Mouse (Mus musculus) embryonic facial prominence, embryonic 15.5 days (tissue): ENCODE data around the gene Avpr1b. TPM values are rescaled to one million over a fixed set of nuclear protein-coding genes. Genes with fewer than 3 reads are reported as not detected.

Experiments
- ATAC-seq: fragments of 200-750 bp; cut with Nextera tagmentation; 2 replicates; pipeline ENCODE4 v1.8.0; 2017; ENCODE audit warnings: low read depth, moderate TSS enrichment; ENCODE audit not compliant: insufficient number of reproducible peaks, low FRiP score, low TSS enrichment
- H3K27ac ChIP-seq: fragments of 300-500 bp; sonication (generic); replicated peaks from 2 replicates; pipeline ENCODE4 v1.5.1; 2015; ENCODE audit warnings: mild to moderate bottlenecking, inconsistent platforms
- H3K27me3 ChIP-seq: fragments of 300-500 bp; sonication (generic); 2 replicates; pipeline ENCODE4 v1.6.1; 2015; ENCODE audit warnings: inconsistent platforms
- H3K36me3 ChIP-seq: fragments of 300-500 bp; sonication (generic); 2 replicates; pipeline ENCODE4 v1.6.1; 2015; ENCODE audit warnings: mild to moderate bottlenecking, inconsistent platforms
- H3K4me1 ChIP-seq: fragments of 300-500 bp; sonication (generic); 2 replicates; pipeline ENCODE4 v1.6.1; 2015; ENCODE audit warnings: inconsistent platforms
- H3K4me2 ChIP-seq: fragments of 300-500 bp; sonication (generic); replicated peaks from 2 replicates; pipeline ENCODE4 v1.6.1; 2015; ENCODE audit warnings: mild to moderate bottlenecking, inconsistent platforms
- H3K4me3 ChIP-seq: fragments of 300-500 bp; sonication (generic); replicated peaks from 2 replicates; pipeline ENCODE4 v1.5.1; 2015; ENCODE audit warnings: mild to moderate bottlenecking, inconsistent platforms
- H3K9ac ChIP-seq: fragments of 300-500 bp; sonication (generic); 2 replicates; pipeline ENCODE4 v1.6.1; 2015; ENCODE audit warnings: inconsistent platforms
- H3K9me3 ChIP-seq: fragments of 300-500 bp; sonication (generic); replicated peaks from 2 replicates; pipeline ENCODE4 v1.6.1; 2016; ENCODE audit warnings: inconsistent platforms
- WGBS: fragments of 180-500 bp; shearing (Covaris S2); methylation state at CpG from one replicate; pipeline ENCODE4 v1.1.7; 2015; 5-methylcytosine and 5-hydroxymethylcytosine counted together
- polyA plus RNA-seq: library from polyadenylated mRNA; unstranded; fragments of >200 nt; fragmentation: Nextera tagmentation; extraction: Ambion mirVana; gene quantifications from 2 replicates; pipeline ENCODE4 v1.2.1, GENCODE M21; 2015

The Avpr1b gene
- polyA plus RNA-seq, 1 experiment from 2014 or later, result not detected

GRCm38 (mm10) chr1:131652670-131653443, 53.8 kb downstream of the Avpr1b start:
- H3K4me1 ChIP-seq, result peaks cover 6% of the 10 kb centered on the region; the same call in 1 of the 2 replicates
- no peaks in the 10 kb centered on the region for H3K36me3 ChIP-seq
- H3K9ac ChIP-seq, result no peak overlapping the region
- no peak for ATAC-seq
- no peak overlapping the region for H3K27ac ChIP-seq
- 75% methylated on average over 12 of the region's 12 CpGs for WGBS
- H3K27me3 ChIP-seq, result no peaks in the 10 kb centered on the region
- no peak overlapping the region for H3K4me3 ChIP-seq
- H3K4me2 ChIP-seq, result no peak overlapping the region
- no peaks in the 10 kb centered on the region for H3K9me3 ChIP-seq

GRCm38 (mm10) chr1:131655601-131656000, 56.6 kb downstream of the Avpr1b start:
- Histone ChIP-seq H3K9ac (no peak overlapping the region), H3K4me2 (no peak overlapping the region), H3K4me1 (peaks cover 7% of the 10 kb centered on the region; the same call in 1 of the 2 replicates), H3K4me3 (no peak overlapping the region), H3K36me3 (no peaks in the 10 kb centered on the region), H3K9me3 (no peaks in the 10 kb centered on the region), H3K27ac (no peak overlapping the region), H3K27me3 (no peaks in the 10 kb centered on the region)
- no peak for ATAC-seq
- WGBS, result 70% methylated on average over 6 of the region's 6 CpGs

GRCm38 (mm10) chr1:131657945-131658354, 58.9 kb downstream of the Avpr1b start:
- peak overlapping the region; percentile 37 for H3K4me2 ChIP-seq
- H3K4me3 ChIP-seq, result peak overlapping the region; percentile 22
- no peaks in the 10 kb centered on the region for H3K9me3 ChIP-seq
- WGBS, result under 1% methylated on average over 11 of the region's 11 CpGs
- peak; percentile 76 for ATAC-seq
- no peaks in the 10 kb centered on the region for H3K36me3 ChIP-seq
- peaks cover 7% of the 10 kb centered on the region; the same call in 1 of the 2 replicates for H3K4me1 ChIP-seq
- H3K27me3 ChIP-seq, result no peaks in the 10 kb centered on the region
- H3K9ac ChIP-seq, result no peak overlapping the region
- peak overlapping the region; percentile 48; the same call in 1 of the 2 replicates for H3K27ac ChIP-seq

- H3K27me3 ChIP-seq, result no peaks in the 10 kb centered on the region
- WGBS, result 67% methylated on average over 5 of the region's 5 CpGs
- no peak overlapping the region for H3K27ac ChIP-seq
- no peaks in the 10 kb centered on the region for H3K9me3 ChIP-seq
- no peaks in the 10 kb centered on the region for H3K36me3 ChIP-seq
- H3K4me1 ChIP-seq, result peaks cover 7% of the 10 kb centered on the region; the same call in 1 of the 2 replicates
- H3K9ac ChIP-seq, result no peak overlapping the region
- H3K4me2 ChIP-seq, result no peak overlapping the region
- ATAC-seq, result no peak
- no peak overlapping the region for H3K4me3 ChIP-seq
Measured at GRCm38 (mm10) chr1:131659512-131660085, 60.6 kb downstream of the Avpr1b start.

DNA sequence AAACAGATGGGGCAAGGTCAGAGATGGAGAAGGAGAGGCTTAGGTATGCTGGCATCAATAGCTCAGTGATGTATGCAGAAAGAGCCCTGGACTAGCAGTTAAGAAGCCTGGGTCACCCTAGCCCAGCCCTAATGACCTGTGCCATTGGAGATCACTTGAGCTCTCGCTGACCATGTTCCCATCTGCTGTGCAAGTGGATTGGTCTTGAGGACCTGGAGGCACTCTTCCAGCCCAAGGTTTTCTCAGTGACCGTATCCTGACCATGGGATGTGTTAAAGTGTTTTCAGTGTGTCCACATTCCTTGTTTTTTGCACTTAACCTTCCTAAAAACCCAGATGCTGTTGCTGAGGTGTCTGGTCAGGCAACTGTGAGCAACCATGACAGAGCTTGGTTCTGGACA, 61.2 kb downstream of the Avpr1b start:
- H3K4me3 ChIP-seq, result no peak overlapping the region
- H3K36me3 ChIP-seq, result no peaks in the 10 kb centered on the region
- H3K27ac ChIP-seq, result no peak overlapping the region
- H3K9ac ChIP-seq, result no peak overlapping the region
- ATAC-seq, result no peak
- WGBS, result 73% methylated on average over 2 of the region's 2 CpGs
- H3K27me3 ChIP-seq, result no peaks in the 10 kb centered on the region
- no peak overlapping the region for H3K4me2 ChIP-seq
- H3K9me3 ChIP-seq, result no peaks in the 10 kb centered on the region
- peaks cover 7% of the 10 kb centered on the region; the same call in 1 of the 2 replicates for H3K4me1 ChIP-seq

DNA sequence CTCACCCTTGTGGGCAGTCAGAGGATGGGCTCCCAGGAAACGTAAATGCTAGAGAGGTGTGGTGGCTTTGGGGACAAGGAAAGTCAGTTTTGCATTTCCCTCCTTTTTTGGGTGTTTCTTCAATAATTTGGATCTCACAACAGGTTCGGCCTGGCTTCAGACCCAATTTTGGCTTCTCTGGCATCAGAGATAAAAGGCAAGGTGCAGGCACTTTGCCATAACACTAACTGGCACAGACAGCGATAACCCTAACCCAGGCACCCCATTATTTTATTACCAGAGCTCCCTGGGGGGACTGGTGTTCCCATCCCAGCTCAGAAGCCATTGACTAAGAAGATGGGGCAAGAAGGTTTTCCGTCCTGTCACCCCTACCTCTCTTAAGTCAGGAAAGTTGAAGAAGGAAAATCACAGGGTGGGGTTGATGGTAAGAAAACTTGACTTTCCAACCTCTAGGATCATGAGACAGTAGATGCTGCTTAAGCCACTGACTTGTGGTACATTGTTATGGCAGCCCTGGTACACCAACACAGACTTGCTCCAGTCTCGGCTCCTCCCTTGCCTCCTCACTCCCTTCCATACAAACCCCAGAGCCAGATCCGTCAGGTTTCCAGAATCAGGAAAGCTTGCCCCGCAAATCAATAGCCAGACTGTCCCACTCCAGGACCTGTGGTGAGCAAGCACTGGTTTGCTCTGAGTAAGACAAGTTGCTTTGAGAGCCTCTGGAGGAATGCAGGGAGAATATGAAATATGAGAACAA, 61.9 kb downstream of the Avpr1b start:
- Histone ChIP-seq H3K9ac (no peak overlapping the region), H3K36me3 (no peaks in the 10 kb centered on the region), H3K4me3 (no peak overlapping the region), H3K4me2 (no peak overlapping the region), H3K27ac (no peak overlapping the region), H3K9me3 (no peaks in the 10 kb centered on the region), H3K4me1 (peaks cover 7% of the 10 kb centered on the region; the same call in 1 of the 2 replicates), H3K27me3 (no peaks in the 10 kb centered on the region)
- ATAC-seq, result no peak
- WGBS, result 74% methylated on average over 7 of the region's 7 CpGs

Other genes with a start within 250 kb of the Avpr1b start
- gene Srgap2, start 71.9 kb upstream of the Avpr1b start, polyA plus RNA-seq, result 17.9 and 18.0 TPM in 2 replicates
- 2.2 and 2.4 TPM in 2 replicates for gene Fam72a, start 71.3 kb upstream of the Avpr1b start, polyA plus RNA-seq
- gene Ctse, start 39.1 kb downstream of the Avpr1b start, polyA plus RNA-seq, result 1.1 and 1.3 TPM in 2 replicates
- 17.0 and 19.2 TPM in 2 replicates for gene Rab7b, start 89.5 kb downstream of the Avpr1b start, polyA plus RNA-seq
- gene Slc26a9, start 144.8 kb downstream of the Avpr1b start, polyA plus RNA-seq, result 0.28 and 0.72 TPM in 2 replicates
- gene Pm20d1, start 198.1 kb downstream of the Avpr1b start, polyA plus RNA-seq, result 0.72 and 1.2 TPM in 2 replicates
- gene Slc41a1, start 228.3 kb downstream of the Avpr1b start, polyA plus RNA-seq, result 17.8 and 18.3 TPM in 2 replicates